ENCODE assay signal across 19 mouse cellular contexts in the genomic region with DNA sequence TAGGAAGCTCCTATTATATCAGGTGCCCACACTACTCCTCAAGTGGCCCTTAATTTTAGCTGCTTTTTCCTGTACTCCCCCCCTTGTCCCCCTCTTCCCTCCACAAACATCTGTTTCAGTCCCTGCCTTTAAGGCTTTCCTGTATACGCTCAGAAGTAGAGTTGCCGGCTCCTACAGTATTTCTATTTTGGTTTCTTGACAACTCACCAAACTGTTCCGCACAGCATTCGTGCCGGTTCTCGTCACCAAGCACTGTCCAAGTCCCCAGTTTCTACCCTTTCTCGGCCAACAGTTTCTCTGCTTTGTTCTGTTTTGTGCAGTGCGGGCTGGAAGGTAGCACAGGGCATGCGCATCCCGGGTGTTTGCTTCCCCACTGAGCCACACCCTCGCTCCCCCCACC. TPM values are rescaled to one million over a fixed set of nuclear protein-coding genes. Genes with fewer than 3 reads are reported as not detected.
DNase-seq lines count a peak whose midpoint lies in the region; ATAC-seq and TF ChIP-seq lines count a peak whose summit lies in the region.
"Had no signal": no experiment of that assay in that cellular context is flagged by ENCODE, and none has a peak within 500 bp of the region (broad histone marks: within the 10 kb centered on the region; RNA-seq: fewer than 3 reads in every experiment).

No protein-coding gene starts in this region.

- H3K9me3 ChIP-seq in forebrain, postnatal 0 days (ENCODE audit: low read length): no peaks in the 10 kb centered on the region
- no peaks in the 10 kb centered on the region for H3K9me3 ChIP-seq in forebrain, embryonic 14.5 days (replicated peaks; ENCODE audit: control insufficient read depth, low read length)
- no peaks in the 10 kb centered on the region for H3K9me3 ChIP-seq in heart, postnatal 0 days (replicated peaks; ENCODE audit: control insufficient read depth, low read length)
- no peaks in the 10 kb centered on the region for H3K9me3 ChIP-seq in lung, embryonic 14.5 days (ENCODE audit: low read depth, low read length)
- H3K9me3 ChIP-seq in embryonic facial prominence, embryonic 15.5 days (replicated peaks): no peaks in the 10 kb centered on the region
- H3K9me3 ChIP-seq: neural tube, embryonic 15.5 days had no signal

- no peak overlapping the region for H3K9ac ChIP-seq in forebrain, postnatal 0 days
- H3K9ac ChIP-seq in forebrain, embryonic 14.5 days (ENCODE audit: low read length): no peak overlapping the region
- H3K9ac ChIP-seq in heart, postnatal 0 days (replicated peaks; ENCODE audit: low read depth, low read length): no peak overlapping the region
- H3K9ac ChIP-seq in lung, embryonic 14.5 days: no peak overlapping the region
- no peak overlapping the region for H3K9ac ChIP-seq in embryonic facial prominence, embryonic 15.5 days
- H3K9ac ChIP-seq: neural tube, embryonic 15.5 days had no signal

- H3K4me3 ChIP-seq in forebrain, postnatal 0 days (ENCODE audit: low read depth, low read length): no peak overlapping the region
- no peak overlapping the region for H3K4me3 ChIP-seq in forebrain, embryonic 14.5 days (ENCODE audit: low read depth, low read length)
- no peak overlapping the region for H3K4me3 ChIP-seq in heart, postnatal 0 days (ENCODE audit: low read depth, low read length)
- no peak overlapping the region for H3K4me3 ChIP-seq in lung, embryonic 14.5 days (ENCODE audit: low read depth, low read length)
- H3K4me3 ChIP-seq in embryonic facial prominence, embryonic 15.5 days (replicated peaks): no peak overlapping the region
- H3K4me3 ChIP-seq: megakaryocyte, embryonic 14.5 days; neural tube, embryonic 15.5 days had no signal

- intact Hi-C loops in heart, postnatal 14 days (cut with DNase I): no loop called here

- no peak overlapping the region for H3K27ac ChIP-seq in forebrain, postnatal 0 days (ENCODE audit: low read depth, low read length)
- H3K27ac ChIP-seq in forebrain, embryonic 14.5 days (ENCODE audit: low read depth, low read length): no peak overlapping the region
- H3K27ac ChIP-seq in heart, postnatal 0 days (ENCODE audit: low read depth): no peak overlapping the region
- H3K27ac ChIP-seq in lung, embryonic 14.5 days (ENCODE audit: low read depth): no peak overlapping the region
- H3K27ac ChIP-seq in embryonic facial prominence, embryonic 15.5 days (replicated peaks): no peak overlapping the region
- H3K27ac ChIP-seq: neural tube, embryonic 15.5 days had no signal

- no peak; the same call in 1 of the 2 replicates for ATAC-seq in forebrain, postnatal 0 days
- ATAC-seq in forebrain, embryonic 14.5 days: no peak
- ATAC-seq in heart, postnatal 0 days (ENCODE audit: insufficient read depth, low read depth): no peak
- ATAC-seq in lung, embryonic 14.5 days (ENCODE audit: insufficient read depth): no peak
- ATAC-seq in embryonic facial prominence, embryonic 15.5 days (ENCODE audit: insufficient number of reproducible peaks, low FRiP score, low TSS enrichment, low read depth): no peak

- WGBS in forebrain, postnatal 0 days: 64% methylated on average over 11 of the region's 11 CpGs
- 61% methylated on average over 11 of the region's 11 CpGs for WGBS in forebrain, embryonic 14.5 days
- 37% methylated on average over 11 of the region's 11 CpGs for whole genome bisulfite sequencing in heart, postnatal 0 days
- WGBS in lung, embryonic 14.5 days: 54% methylated on average over 11 of the region's 11 CpGs
- WGBS in embryonic facial prominence, embryonic 15.5 days: 56% methylated on average over 11 of the region's 11 CpGs

- H3K4me1 ChIP-seq in forebrain, postnatal 0 days (ENCODE audit: insufficient read depth): no peaks in the 10 kb centered on the region
- no peaks in the 10 kb centered on the region for H3K4me1 ChIP-seq in forebrain, embryonic 14.5 days (ENCODE audit: control insufficient read depth, insufficient read depth, low read length)
- no peaks in the 10 kb centered on the region for H3K4me1 ChIP-seq in heart, postnatal 0 days (ENCODE audit: control insufficient read depth, insufficient read depth)
- no peaks in the 10 kb centered on the region for H3K4me1 ChIP-seq in lung, embryonic 14.5 days (ENCODE audit: insufficient read depth)
- peaks cover 15% of the 10 kb centered on the region; the same call in 1 of the 2 replicates for H3K4me1 ChIP-seq in embryonic facial prominence, embryonic 15.5 days

- no peak for TF ChIP-seq EP300 in heart, postnatal 0 days (IDR thresholded peaks at IDR 0.05; ENCODE audit: low read depth)

- no peaks in the 10 kb centered on the region for H3K36me3 ChIP-seq in forebrain, postnatal 0 days (ENCODE audit: insufficient read depth)
- H3K36me3 ChIP-seq in forebrain, embryonic 14.5 days (ENCODE audit: control insufficient read depth, insufficient read depth, low read length): no peaks in the 10 kb centered on the region
- no peaks in the 10 kb centered on the region for H3K36me3 ChIP-seq in heart, postnatal 0 days (replicated peaks; ENCODE audit: control insufficient read depth, insufficient read depth, low read length)
- H3K36me3 ChIP-seq in lung, embryonic 14.5 days (ENCODE audit: insufficient read depth): no peaks in the 10 kb centered on the region
- H3K36me3 ChIP-seq in embryonic facial prominence, embryonic 15.5 days: no peaks in the 10 kb centered on the region
- H3K36me3 ChIP-seq: neural tube, embryonic 15.5 days had no signal

- peak; percentile 9 for DNase-seq in forebrain, postnatal 0 days
- no peak for DNase-seq in forebrain, embryonic 14.5 days (ENCODE audit: low spot score)
- DNase-seq in heart, postnatal 0 days (ENCODE audit: low spot score): no peak
- no peak for DNase-seq in heart, postnatal 14 days
- DNase-seq in lung, embryonic 14.5 days: no peak
- DNase-seq in lung, postnatal 4 days: no peak
- DNase-seq in cerebellum, postnatal 14 days: no peak
- DNase-seq: adrenal gland, postnatal 25 days; cerebellum, adult 9-10 months; embryo, embryonic 11 days; heart, adult 18-20 months; kidney, adult 2 months; kidney, postnatal 36 days; retina, postnatal 1 day had no signal

- no peaks in the 10 kb centered on the region for H3K27me3 ChIP-seq in forebrain, postnatal 0 days (ENCODE audit: insufficient read depth, low read length)
- no peaks in the 10 kb centered on the region for H3K27me3 ChIP-seq in forebrain, embryonic 14.5 days (replicated peaks; ENCODE audit: control insufficient read depth, insufficient read depth, low read length)
- H3K27me3 ChIP-seq in heart, postnatal 0 days (ENCODE audit: control insufficient read depth, insufficient read depth, low read length): no peaks in the 10 kb centered on the region
- H3K27me3 ChIP-seq in lung, embryonic 14.5 days (ENCODE audit: insufficient read depth, low read length): no peaks in the 10 kb centered on the region
- H3K27me3 ChIP-seq in embryonic facial prominence, embryonic 15.5 days: no peaks in the 10 kb centered on the region
- H3K27me3 ChIP-seq: CH12.LX; neural tube, embryonic 15.5 days had no signal

- TF ChIP-seq CTCF in forebrain, postnatal 0 days (IDR thresholded peaks at IDR 0.05; ENCODE audit: low read depth): no peak
- TF ChIP-seq CTCF in heart, postnatal 0 days (IDR thresholded peaks at IDR 0.05; ENCODE audit: low read depth): no peak
- no peak for TF ChIP-seq CTCF in lung, embryonic 14.5 days (IDR thresholded peaks at IDR 0.05; ENCODE audit: low read depth)

- H3K4me2 ChIP-seq in forebrain, postnatal 0 days (ENCODE audit: low read depth): no peak overlapping the region
- H3K4me2 ChIP-seq in forebrain, embryonic 14.5 days (ENCODE audit: low read length): no peak overlapping the region
- H3K4me2 ChIP-seq in heart, postnatal 0 days (ENCODE audit: low read depth, low read length): peak overlapping the region; percentile 41
- peak overlapping the region; percentile 4; the same call in 1 of the 2 replicates for H3K4me2 ChIP-seq in lung, embryonic 14.5 days
- 0 out of 2 replicates have a peak overlapping the region, but pooled peaks have one; percentile 4 for H3K4me2 ChIP-seq in embryonic facial prominence, embryonic 15.5 days (replicated peaks)
- H3K4me2 ChIP-seq: liver, embryonic 11.5 days; neural tube, embryonic 15.5 days had no signal

RNA-seq across cellular contexts. Expression of gene Pigz, which starts 24.7 kb away (rescaled TPM):
- 1.4 and 4.1 TPM in 2 replicates for total RNA-seq in forebrain, postnatal 0 days (2014; rRNA removed)
- polyA plus RNA-seq in forebrain, postnatal 0 days (2015; fragmentation: Nextera tagmentation; extraction: Ambion mirVana): 2.9 TPM in 2 replicates
- polyA plus RNA-seq in forebrain, embryonic 14.5 days (2014; fragmentation: Nextera tagmentation; extraction: Ambion mirVana): 0.91 and 2.2 TPM in 2 replicates
- not detected in 2 replicates for total RNA-seq in heart, postnatal 0 days (2014; rRNA removed; ENCODE audit: low replicate concordance)
- 0.51 and 0.87 TPM in 2 replicates for polyA plus RNA-seq in heart, postnatal 0 days (2015; fragmentation: Nextera tagmentation; extraction: Ambion mirVana)
- 1 to 10 TPM; 2.0 to 2.7 TPM for total RNA-seq in heart, postnatal 14 days (2021)
- 0.42 and 0.43 TPM in 2 replicates for polyA plus RNA-seq in lung, embryonic 14.5 days (2014; fragmentation: Nextera tagmentation; extraction: Ambion mirVana)
- polyA plus RNA-seq in embryonic facial prominence, embryonic 15.5 days (2015; fragmentation: Nextera tagmentation; extraction: Ambion mirVana): 0.70 and 1.4 TPM in 2 replicates
- total RNA-seq: adrenal gland, postnatal 25 days had no signal

RNA-seq across cellular contexts. Expression of gene Meltf, which starts 30.3 kb away (rescaled TPM):
- 0.54 and 0.67 TPM in 2 replicates for total RNA-seq in forebrain, postnatal 0 days (2014; rRNA removed)
- polyA plus RNA-seq in forebrain, postnatal 0 days (2015; fragmentation: Nextera tagmentation; extraction: Ambion mirVana): 0.23 and 0.36 TPM in 2 replicates
- 0.04 and 0.09 TPM in 2 replicates for polyA plus RNA-seq in forebrain, embryonic 14.5 days (2014; fragmentation: Nextera tagmentation; extraction: Ambion mirVana)
- total RNA-seq in heart, postnatal 0 days (2014; rRNA removed; ENCODE audit: low replicate concordance): 0.04 TPM in 1 of 2 replicates, not detected in the other
- polyA plus RNA-seq in heart, postnatal 0 days (2015; fragmentation: Nextera tagmentation; extraction: Ambion mirVana): not detected in 2 replicates
- under 1 TPM in 1 of 2 experiments, not detected in 1; 0.07 TPM for total RNA-seq in heart, postnatal 14 days (2021)
- polyA plus RNA-seq in lung, embryonic 14.5 days (2014; fragmentation: Nextera tagmentation; extraction: Ambion mirVana): 0.08 TPM in 1 of 2 replicates, not detected in the other
- 3.5 and 5.2 TPM in 2 replicates for polyA plus RNA-seq in embryonic facial prominence, embryonic 15.5 days (2015; fragmentation: Nextera tagmentation; extraction: Ambion mirVana)
- total RNA-seq: adrenal gland, postnatal 25 days had no signal

RNA-seq across cellular contexts. Expression of gene 0610012G03Rik, which starts 39.3 kb away (rescaled TPM):
- 81.0 and 95.7 TPM in 2 replicates for total RNA-seq in forebrain, postnatal 0 days (2014; rRNA removed)
- polyA plus RNA-seq in forebrain, postnatal 0 days (2015; fragmentation: Nextera tagmentation; extraction: Ambion mirVana): 151 and 177 TPM in 2 replicates
- 127 and 136 TPM in 2 replicates for polyA plus RNA-seq in forebrain, embryonic 14.5 days (2014; fragmentation: Nextera tagmentation; extraction: Ambion mirVana)
- total RNA-seq in heart, postnatal 0 days (2014; rRNA removed; ENCODE audit: low replicate concordance): 141 and 171 TPM in 2 replicates
- 175 and 190 TPM in 2 replicates for polyA plus RNA-seq in heart, postnatal 0 days (2015; fragmentation: Nextera tagmentation; extraction: Ambion mirVana)
- total RNA-seq in heart, postnatal 14 days (2021): 10 to 100 TPM; 68.9 to 74.9 TPM
- polyA plus RNA-seq in lung, embryonic 14.5 days (2014; fragmentation: Nextera tagmentation; extraction: Ambion mirVana): 80.1 and 80.5 TPM in 2 replicates
- polyA plus RNA-seq in embryonic facial prominence, embryonic 15.5 days (2015; fragmentation: Nextera tagmentation; extraction: Ambion mirVana): 86.1 and 91.7 TPM in 2 replicates

RNA-seq across cellular contexts. Expression of gene Ncbp2, which starts 39.4 kb away (rescaled TPM):
- total RNA-seq in forebrain, postnatal 0 days (2014; rRNA removed): 29.9 and 39.3 TPM in 2 replicates
- polyA plus RNA-seq in forebrain, postnatal 0 days (2015; fragmentation: Nextera tagmentation; extraction: Ambion mirVana): 66.3 and 67.1 TPM in 2 replicates
- 103 and 116 TPM in 2 replicates for polyA plus RNA-seq in forebrain, embryonic 14.5 days (2014; fragmentation: Nextera tagmentation; extraction: Ambion mirVana)
- 9.9 and 12.0 TPM in 2 replicates for total RNA-seq in heart, postnatal 0 days (2014; rRNA removed; ENCODE audit: low replicate concordance)
- polyA plus RNA-seq in heart, postnatal 0 days (2015; fragmentation: Nextera tagmentation; extraction: Ambion mirVana): 42.1 and 48.0 TPM in 2 replicates
- 10 to 100 TPM; 23.3 to 25.2 TPM for total RNA-seq in heart, postnatal 14 days (2021)
- polyA plus RNA-seq in lung, embryonic 14.5 days (2014; fragmentation: Nextera tagmentation; extraction: Ambion mirVana): 115 and 117 TPM in 2 replicates
- polyA plus RNA-seq in embryonic facial prominence, embryonic 15.5 days (2015; fragmentation: Nextera tagmentation; extraction: Ambion mirVana): 112 and 116 TPM in 2 replicates

Comparison
In these comparisons a context has a peak if more than half of its experiments do, and no peak if none do; other contexts are left out.
1. H3K4me2 ChIP-seq: peak in heart, postnatal 0 days (single experiment), lung, embryonic 14.5 days (single experiment) and embryonic facial prominence, embryonic 15.5 days (single experiment); none in forebrain, postnatal 0 days (single experiment) and forebrain, embryonic 14.5 days (single experiment).